Mouse (Mus musculus) CH12.LX (cell line): ENCODE measurements at regions not wholly inside any gene's neighbourhood (a gene's known extent, or its start where the extent isn't known, plus 50 kb on each side); places are given as distances from the start of the nearest gene placed in this dataset.

Experiments
- DNase-seq: peaks from one replicate; pipeline ENCODE4 v3.0.0-alpha.2; 2013; ENCODE audit errors: extremely low read depth
- H3K27ac ChIP-seq: 2 replicates; pipeline ENCODE4 v1.5.1; 2012; ENCODE audit warnings: low read depth, mild to moderate bottlenecking, control low read depth, moderate library complexity; ENCODE audit not compliant: insufficient read depth
- H3K27me3 ChIP-seq: replicated peaks from 2 replicates; pipeline ENCODE3; 2012; ENCODE audit warnings: inconsistent platforms
- H3K36me3 ChIP-seq, 2 experiments: replicated peaks in 1 of 2; 2 replicates each; pipeline versions ENCODE3 to v1.6.1; 2012; ENCODE audit warnings: inconsistent platforms in 1 of 2, low read length in 1 of 2, mild to moderate bottlenecking in 1 of 2, mixed read lengths in 1 of 2, moderate library complexity in 1 of 2; ENCODE audit not compliant: control insufficient read depth in 1 of 2, insufficient read depth in 1 of 2
- H3K4me1 ChIP-seq, 2 experiments: 2 replicates each; pipeline ENCODE4 v1.6.1; 2012; ENCODE audit warnings: inconsistent platforms in 1 of 2, moderate library complexity in 1 of 2; ENCODE audit not compliant: insufficient read depth in 2 of 2, control insufficient read depth in 1 of 2
- H3K4me2 ChIP-seq: 2 replicates; pipeline ENCODE4 v1.6.1; 2012; ENCODE audit warnings: low read depth, mild to moderate bottlenecking, control low read depth; ENCODE audit not compliant: poor library complexity, insufficient read depth, severe bottlenecking
- H3K4me3 ChIP-seq, 3 experiments: fragments of 150-350 bp in 1 of 3; sonication (generic) in 1 of 3; replicated peaks in 1 of 3; 2 replicates each; pipeline versions ENCODE3 to v1.5.1; 2011 to 2012; ENCODE audit warnings: low read depth in 2 of 3, low read length in 2 of 3, mild to moderate bottlenecking in 2 of 3, moderate library complexity in 2 of 3, control low read depth in 1 of 3, improper control_type of control experiment in 1 of 3, inconsistent platforms in 1 of 3, mixed read lengths in 1 of 3; ENCODE audit not compliant: poor library complexity in 1 of 3
- H3K79me2 ChIP-seq: replicated peaks from 2 replicates; pipeline ENCODE4 v1.6.1; 2012; ENCODE audit warnings: mild to moderate bottlenecking, moderate library complexity; ENCODE audit not compliant: control insufficient read depth, poor library complexity, insufficient read depth, severe bottlenecking; ENCODE audit errors: extremely low read depth
- H3K9ac ChIP-seq: 2 replicates; pipeline ENCODE4 v1.6.1; 2012; ENCODE audit warnings: low read depth, mild to moderate bottlenecking, control low read depth, moderate library complexity; ENCODE audit not compliant: insufficient read depth
- H3K9me3 ChIP-seq: replicated peaks from 2 replicates; pipeline ENCODE3; 2012; ENCODE audit warnings: low read length, inconsistent platforms, mixed read lengths
- CHD1 ChIP-seq: IDR thresholded peaks from 2 replicates; pipeline ENCODE4 v1.6.1; 2012; ENCODE audit warnings: low read depth, low read length, improper control_type of control experiment, inconsistent platforms
- CTCF ChIP-seq, 2 experiments: IDR thresholded peaks in 1 of 2; conservative IDR thresholded peaks in 1 of 2; 2 replicates each; pipeline ENCODE4 v1.5.1; 2011 to 2012; ENCODE audit warnings: low read depth in 2 of 2, low read length in 2 of 2, improper control_type of control experiment in 1 of 2, inconsistent platforms in 1 of 2, mild to moderate bottlenecking in 1 of 2, moderate library complexity in 1 of 2
- E2F4 ChIP-seq: IDR thresholded peaks from 2 replicates; pipeline ENCODE4 v1.6.1; 2011; ENCODE audit warnings: low read depth, low read length, improper control_type of control experiment; ENCODE audit not compliant: insufficient replicate concordance
- EP300 ChIP-seq: IDR thresholded peaks from 2 replicates; pipeline ENCODE4 v1.6.1; 2011; ENCODE audit warnings: low read length, improper control_type of control experiment
- ETS1 ChIP-seq: conservative IDR thresholded peaks from 2 replicates; pipeline ENCODE4 v1.6.1; 2012; ENCODE audit warnings: low read depth, mild to moderate bottlenecking, inconsistent platforms, low read length, improper control_type of control experiment, moderate library complexity
- HCFC1 ChIP-seq: IDR thresholded peaks from 2 replicates; pipeline ENCODE4 v1.6.1; 2012; ENCODE audit warnings: low read depth, mild to moderate bottlenecking, inconsistent platforms, low read length, improper control_type of control experiment
- IRF4 ChIP-seq: IDR thresholded peaks from 2 replicates; pipeline ENCODE4 v1.6.1; 2014; ENCODE audit warnings: low read depth, mild to moderate bottlenecking, inconsistent platforms, low read length, improper control_type of control experiment
- MXI1 ChIP-seq: IDR thresholded peaks from 2 replicates; pipeline ENCODE4 v1.6.1; 2011; ENCODE audit warnings: mild to moderate bottlenecking, low read depth, low read length, improper control_type of control experiment
- MYC ChIP-seq: IDR thresholded peaks from 2 replicates; pipeline ENCODE4 v1.6.1; 2011; ENCODE audit warnings: low read depth, mild to moderate bottlenecking, improper control_type of control experiment, low read length
- NELFE ChIP-seq: IDR thresholded peaks from 2 replicates; pipeline ENCODE4 v1.6.1; 2011; ENCODE audit warnings: low read depth, low read length, improper control_type of control experiment
- NRF1 ChIP-seq: IDR thresholded peaks from 2 replicates; pipeline ENCODE4 v1.6.1; 2014; ENCODE audit warnings: low read depth, mild to moderate bottlenecking, inconsistent platforms, low read length, improper control_type of control experiment, moderate library complexity
- POLR2AphosphoS2 ChIP-seq: IDR thresholded peaks from 2 replicates; pipeline ENCODE4 v1.6.1; 2011; ENCODE audit warnings: low read depth, low read length, improper control_type of control experiment
- RAD21 ChIP-seq: IDR thresholded peaks from 2 replicates; pipeline ENCODE4 v1.6.1; 2011; ENCODE audit warnings: low read depth, mild to moderate bottlenecking, low read length, improper control_type of control experiment, moderate library complexity
- SMC3 ChIP-seq: IDR thresholded peaks from 2 replicates; pipeline ENCODE4 v1.6.1; 2011; ENCODE audit warnings: low read depth, low read length, improper control_type of control experiment
- USF1 ChIP-seq: IDR thresholded peaks from 2 replicates; pipeline ENCODE4 v1.6.1; 2014; ENCODE audit warnings: low read depth, mild to moderate bottlenecking, inconsistent platforms, low read length, improper control_type of control experiment
- USF2 ChIP-seq: conservative IDR thresholded peaks from 2 replicates; pipeline ENCODE4 v1.6.1; 2011; ENCODE audit warnings: low read depth, low read length, improper control_type of control experiment
- ZKSCAN1 ChIP-seq: IDR thresholded peaks from 2 replicates; pipeline ENCODE4 v1.6.1; 2012; ENCODE audit warnings: low read depth, inconsistent platforms, low read length, improper control_type of control experiment, borderline replicate concordance
- ZNF384 ChIP-seq: IDR thresholded peaks from 2 replicates; pipeline ENCODE4 v1.6.1; 2012; ENCODE audit warnings: low read depth, low read length, improper control_type of control experiment, inconsistent platforms
- dilution Hi-C: fragments of 300-500 bp; cut with MboI; formaldehyde crosslinking; loops from 2 replicates; pipeline ENCODE4 v1.14.3; 2020; ENCODE audit warnings: low sequenced_read_pairs; ENCODE audit not compliant: extremely low pct_unique_long_range_greater_than_20kb, extremely low pct_ligation_motif_present
- in situ Hi-C: fragments of 300-500 bp; cut with MboI; formaldehyde crosslinking; loops from 3 replicates; pipeline ENCODE4 v1.14.3; 2019; ENCODE audit warnings: low sequenced_read_pairs, low pct_ligation_motif_present, low pct_unique_long_range_greater_than_20kb, mixed read lengths

- DNase-seq = no peak
- Histone ChIP-seq H3K9me3 (peaks cover 51% of the 10 kb centered on the region), H3K9ac (no peak overlapping the region), H3K4me3 (no peak overlapping the region), H3K4me2 (no peak overlapping the region), H3K27ac (no peak overlapping the region), H3K27me3 (no peaks in the 10 kb centered on the region), H3K36me3 (no peaks in the 10 kb centered on the region), H3K4me1 (no peaks in the 10 kb centered on the region), H3K79me2 (no peaks in the 10 kb centered on the region)
- TF ChIP-seq CTCF (conservative IDR thresholded peaks at IDR 0.05 in 1 of 2, IDR thresholded peaks at IDR 0.05 in 1 of 2; ENCODE audit: low read depth in 2 of 2, low read length in 2 of 2) = no peak
- TF ChIP-seq NELFE = no peak
- no peak for TF ChIP-seq USF1
- TF ChIP-seq E2F4 = no peak
- no peak for TF ChIP-seq RAD21
- TF ChIP-seq USF2 = no peak
- TF ChIP-seq HCFC1 = no peak
- TF ChIP-seq ZNF384 = no peak
- no peak for TF ChIP-seq SMC3
- dilution Hi-C loops = no loop called here
- in situ Hi-C loops = no loop called here
These were observed 408.4 kb upstream of the Ptbp2 start for GRCm38 (mm10) chr3:120192439-120193326.

GRCm38 (mm10) chr3:120189606-120190005, 405.3 kb upstream of the Ptbp2 start:
- Histone ChIP-seq H3K4me1 (no peaks in the 10 kb centered on the region), H3K27ac (no peak overlapping the region), H3K36me3 (no peaks in the 10 kb centered on the region), H3K4me2 (no peak overlapping the region), H3K27me3 (no peaks in the 10 kb centered on the region), H3K4me3 (no peak overlapping the region), H3K9ac (no peak overlapping the region), H3K9me3 (peaks cover 54% of the 10 kb centered on the region), H3K79me2 (no peaks in the 10 kb centered on the region)
- in situ Hi-C loops (no loop called here), dilution Hi-C loops (no loop called here)
- no peak for TF ChIP-seq MXI1
- TF ChIP-seq IRF4 = no peak
- no peak for TF ChIP-seq ZKSCAN1
- no peak for TF ChIP-seq POLR2AphosphoS2
- TF ChIP-seq NRF1 = no peak
- no peak for TF ChIP-seq RAD21
- TF ChIP-seq SMC3 = no peak
- TF ChIP-seq E2F4 = no peak
- TF ChIP-seq ETS1 = no peak
- no peak for TF ChIP-seq MYC
- TF ChIP-seq EP300 = no peak
- TF ChIP-seq CHD1 = no peak
- no peak for DNase-seq
